Mouse (Mus musculus): ENCODE results near the gene Muc3a.
A peak's percentile ranks its signal among the peaks of the same experiment; 100 is the strongest.

GRCm38 (mm10) chr5:137211114-137211829 lies 917 bp downstream of the Muc3a start:
- peak; percentile 30; the same call in 1 of the 2 replicates for TF ChIP-seq POLR2A (IDR thresholded peaks at IDR 0.05; ENCODE audit: low read depth, low read length)
- TF ChIP-seq CTCF (IDR thresholded peaks at IDR 0.05; ENCODE audit: extremely low read depth, insufficient read length, insufficient replicate concordance, low read depth, low read length), result no peak

All from small intestine, adult 2 months (tissue).